Mouse (Mus musculus): Measurements from ENCODE around the gene Gm11756. TPM values are rescaled to one million over a fixed set of nuclear protein-coding genes. Genes with fewer than 3 reads are reported as not detected.
"Not testable (repeated sequence)": the region's sequence is repeated elsewhere in the genome, so short reads cannot be mapped to it uniquely, and the experiment has no call there.

Gene Gm11756
- under 1 TPM in 1 of 2 experiments, not detected in 1; 0.22 TPM for total RNA-seq (2021)

GRCm38 (mm10) chr4:73920660-73921059 lies at the start of gene Gm11756:
Gene Gm11756 (minus strand): TSS chr4:73920760.
- intact Hi-C loops (cut with DNase I); DNase-seq: not testable (repeated sequence)

DNA sequence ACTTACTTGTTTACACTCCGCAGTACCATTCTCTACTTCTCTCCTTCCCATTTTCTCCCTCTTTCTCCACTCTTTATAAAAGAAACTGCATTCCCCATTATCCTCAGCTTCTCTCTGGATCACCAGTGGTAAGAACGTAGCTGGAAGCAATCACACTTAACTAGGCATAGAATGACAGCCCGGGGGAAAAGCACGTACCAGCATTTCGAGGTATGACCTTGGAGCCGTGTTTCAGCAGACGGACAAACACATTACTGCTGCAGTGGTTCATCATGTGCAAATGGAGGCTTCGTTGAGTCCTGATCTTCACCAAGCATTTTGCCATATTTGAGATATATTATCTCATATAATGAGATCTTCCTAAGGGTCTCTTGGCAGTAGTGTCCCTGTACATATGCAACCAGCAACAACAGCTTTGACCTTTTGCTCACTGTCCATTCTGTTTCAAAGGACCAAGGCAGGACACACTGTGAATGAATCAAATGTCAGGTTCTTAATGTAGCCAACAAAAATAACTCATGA lies 29.9 kb upstream of the Gm11756 start, which contains the start of gene 2310002L09Rik:
TSS of gene 2310002L09Rik (minus strand) at position 472 of the 522 bp plus-strand sequence.
- intact Hi-C loops (cut with DNase I), result no loop called here
- DNase-seq, result no peak

- intact Hi-C loops (cut with DNase I); DNase-seq: not testable (repeated sequence)
Observed at GRCm38 (mm10) chr4:73905853-73906252, 14.7 kb downstream of the Gm11756 start, which contains the start of gene Gm13871. Gene Gm13871 (minus strand): TSS chr4:73905953.

DNA sequence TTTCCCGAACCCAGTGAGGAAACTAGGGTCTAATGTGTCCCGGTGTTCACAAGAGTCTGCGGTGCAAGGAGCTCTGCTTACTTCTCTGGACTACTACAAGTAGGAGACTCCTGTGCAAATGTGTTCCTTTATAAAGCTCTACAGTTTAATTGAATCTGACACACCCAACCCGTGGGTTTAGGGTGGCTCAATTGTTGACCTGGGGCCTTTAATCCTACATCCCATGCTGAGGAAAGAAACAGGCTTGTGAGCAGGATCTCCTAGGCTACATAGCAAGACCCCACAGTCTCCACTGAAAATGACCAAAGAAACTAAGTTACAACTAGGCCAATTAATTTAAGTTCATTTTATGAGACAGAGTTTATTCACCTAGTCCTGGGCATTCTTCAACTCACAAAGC lies 29.5 kb downstream of the Gm11756 start, which contains the start of gene Gm11757:
TSS of gene Gm11757 (minus strand) at position 101 of the 400 bp plus-strand sequence.
- intact Hi-C loops (cut with DNase I); DNase-seq: not testable (repeated sequence)

GRCm38 (mm10) chr4:73876166-73876565 lies 44.4 kb downstream of the Gm11756 start, which contains the start of gene Gm11758:
Gene Gm11758 (minus strand): TSS chr4:73876266.
- intact Hi-C loops (cut with DNase I); DNase-seq: not testable (repeated sequence)

Other genes starting within 250 kb of the Gm11756 start
- not detected for gene Gm428, start 237.2 kb downstream of the Gm11756 start, total RNA-seq (2021)
- gene Rasef, start 129.8 kb downstream of the Gm11756 start, total RNA-seq (2021), result under 1 TPM; 0.53 to 0.55 TPM
- not detected for gene Gm11758, start 44.5 kb downstream of the Gm11756 start, total RNA-seq (2021)
- not detected for gene Gm11757, start 29.6 kb downstream of the Gm11756 start, total RNA-seq (2021)
- not detected for gene Gm13871, start 14.8 kb downstream of the Gm11756 start, total RNA-seq (2021)
- 1 to 10 TPM; 1.3 to 1.7 TPM for gene 2310002L09Rik, start 30.1 kb upstream of the Gm11756 start, total RNA-seq (2021)
- gene Frmd3, start 92.7 kb upstream of the Gm11756 start, total RNA-seq (2021), result under 1 TPM; 0.15 to 0.24 TPM

Data from heart, postnatal 10 days (tissue).